Mouse (Mus musculus) liver, postnatal 0 days (tissue): Measurements from ENCODE around the gene Itgb7. TPM values are rescaled to one million over a fixed set of nuclear protein-coding genes. Genes with fewer than 3 reads are reported as not detected.

ENCODE experiments used
- ATAC-seq: fragments of 200-750 bp; cut with Nextera tagmentation; 2 replicates; pipeline ENCODE4 v1.8.0; 2017; ENCODE audit warnings: mild to moderate bottlenecking, moderate library complexity
- DNase-seq: peaks from one replicate; pipeline ENCODE4 v3.0.0-alpha.2; 2016
- H3K27ac ChIP-seq: fragments of 300-500 bp; sonication (generic); 2 replicates; pipeline ENCODE4 v1.5.1; 2014; ENCODE audit warnings: antibody characterized with exemption, moderate library complexity, mild to moderate bottlenecking, low read depth
- H3K27me3 ChIP-seq: fragments of 300-500 bp; sonication (generic); 2 replicates; pipeline ENCODE4 v1.6.1; 2014; ENCODE audit warnings: low read length, control low read depth, mixed read lengths; ENCODE audit not compliant: insufficient read depth
- H3K36me3 ChIP-seq: fragments of 300-500 bp; sonication (generic); replicated peaks from 2 replicates; pipeline ENCODE4 v1.6.1; 2014; ENCODE audit warnings: mild to moderate bottlenecking, control low read depth, low read length, moderate library complexity, mixed read lengths; ENCODE audit not compliant: insufficient read depth
- H3K4me1 ChIP-seq: fragments of 300-500 bp; sonication (generic); 2 replicates; pipeline ENCODE4 v1.6.1; 2014; ENCODE audit warnings: antibody characterized with exemption, mild to moderate bottlenecking, control low read depth; ENCODE audit not compliant: insufficient read depth
- H3K4me2 ChIP-seq: fragments of 300-500 bp; sonication (generic); 2 replicates; pipeline ENCODE4 v1.6.1; 2014; ENCODE audit warnings: low read depth, mild to moderate bottlenecking, low read length, moderate library complexity, mixed read lengths
- H3K4me3 ChIP-seq: fragments of 300-500 bp; sonication (generic); 2 replicates; pipeline ENCODE4 v1.5.1; 2014; ENCODE audit warnings: low read depth, low read length
- H3K9ac ChIP-seq: fragments of 300-500 bp; sonication (generic); replicated peaks from 2 replicates; pipeline ENCODE4 v1.6.1; 2014; ENCODE audit warnings: mild to moderate bottlenecking, moderate library complexity
- H3K9me3 ChIP-seq: fragments of 300-500 bp; sonication (generic); 2 replicates; pipeline ENCODE4 v1.6.1; 2016; ENCODE audit warnings: mild to moderate bottlenecking, control low read depth, low read length, mixed read lengths
- CTCF ChIP-seq: sonication (generic); IDR thresholded peaks from 2 replicates; pipeline ENCODE4 v1.5.1; 2016; ENCODE audit warnings: antibody characterized with exemption, low read depth
- EP300 ChIP-seq: IDR thresholded peaks from 2 replicates; pipeline ENCODE4 v1.6.1; 2016; ENCODE audit warnings: antibody characterized with exemption, low read depth, mild to moderate bottlenecking
- WGBS: fragments of 180-500 bp; shearing (Covaris S2); extraction: QIAGEN DNeasy Blood & Tissue Kit; methylation state at CpG from one replicate; pipeline ENCODE4 v1.1.7; 2014; ENCODE audit not compliant: insufficient replicate concordance; 5-methylcytosine and 5-hydroxymethylcytosine counted together
- polyA plus RNA-seq: library from polyadenylated mRNA; unstranded; fragments of >200 nt; fragmentation: Nextera tagmentation; extraction: Ambion mirVana; gene quantifications from 2 replicates; pipeline ENCODE4 v1.2.1, GENCODE M21; 2015

The Itgb7 gene
- polyA plus RNA-seq, 1 experiment from 2014 or later = 8.6 TPM

- no peak overlapping the region for H3K4me3 ChIP-seq
- no peak overlapping the region for H3K9ac ChIP-seq
- no peaks in the 10 kb centered on the region for H3K9me3 ChIP-seq
- peak overlapping the region; percentile 4 for H3K27ac ChIP-seq
- ATAC-seq (peak; percentile 36), DNase-seq (no peak)
- peaks cover 10% of the 10 kb centered on the region for H3K4me1 ChIP-seq
- TF ChIP-seq CTCF (no peak), EP300 (no peak)
- H3K4me2 ChIP-seq = no peak overlapping the region
- H3K27me3 ChIP-seq = no peaks in the 10 kb centered on the region
- H3K36me3 ChIP-seq = 0 out of 2 replicates have a peak, but pooled peaks cover 6% of the 10 kb centered on the region
- WGBS = 71% methylated on average over 8 of the region's 8 CpGs
These were observed 54.3 kb downstream of the Itgb7 start for GRCm38 (mm10) chr15:102177417-102177816.

GRCm38 (mm10) chr15:102176571-102177316, 55.0 kb downstream of the Itgb7 start:
- 0 out of 2 replicates have a peak overlapping the region, but pooled peaks have one; percentile 4 for H3K27ac ChIP-seq

GRCm38 (mm10) chr15:102175736-102176319, 55.9 kb downstream of the Itgb7 start:
- Histone ChIP-seq H3K4me1 (peaks cover 10% of the 10 kb centered on the region), H3K27me3 (no peaks in the 10 kb centered on the region), H3K9me3 (no peaks in the 10 kb centered on the region), H3K4me3 (no peak overlapping the region), H3K4me2 (no peak overlapping the region), H3K9ac (no peak overlapping the region), H3K36me3 (0 out of 2 replicates have a peak, but pooled peaks cover 6% of the 10 kb centered on the region), H3K27ac (no peak overlapping the region)
- whole genome bisulfite sequencing = 80% methylated on average over 16 of the region's 16 CpGs
- ATAC-seq (no peak), DNase-seq (no peak)
- no peak for TF ChIP-seq CTCF

More at GRCm38 (mm10) chr15:102176571-102177316, 55.0 kb downstream of the Itgb7 start:
- 0 out of 2 replicates have a peak, but pooled peaks cover 6% of the 10 kb centered on the region for H3K36me3 ChIP-seq
- TF ChIP-seq CTCF = no peak
- TF ChIP-seq EP300 = no peak
- peaks cover 10% of the 10 kb centered on the region for H3K4me1 ChIP-seq
- no peaks in the 10 kb centered on the region for H3K9me3 ChIP-seq
- ATAC-seq (peak; percentile 35; the same call in 1 of the 2 replicates), DNase-seq (no peak)
- H3K4me2 ChIP-seq = no peak overlapping the region
- WGBS = 59% methylated on average over 7 of the region's 7 CpGs
- no peak overlapping the region for H3K4me3 ChIP-seq
- no peaks in the 10 kb centered on the region for H3K27me3 ChIP-seq
- no peak overlapping the region for H3K9ac ChIP-seq

GRCm38 (mm10) chr15:102173581-102173980, 58.2 kb downstream of the Itgb7 start:
- WGBS = 65% methylated on average over 3 of the region's 3 CpGs
- Histone ChIP-seq H3K4me1 (peaks cover 9% of the 10 kb centered on the region), H3K4me3 (no peak overlapping the region), H3K27ac (no peak overlapping the region), H3K4me2 (no peak overlapping the region), H3K36me3 (0 out of 2 replicates have a peak, but pooled peaks cover 6% of the 10 kb centered on the region), H3K9me3 (no peaks in the 10 kb centered on the region), H3K27me3 (no peaks in the 10 kb centered on the region), H3K9ac (no peak overlapping the region)
- no peak for DNase-seq
- ATAC-seq = no peak
- no peak for TF ChIP-seq EP300
- TF ChIP-seq CTCF = no peak

DNA sequence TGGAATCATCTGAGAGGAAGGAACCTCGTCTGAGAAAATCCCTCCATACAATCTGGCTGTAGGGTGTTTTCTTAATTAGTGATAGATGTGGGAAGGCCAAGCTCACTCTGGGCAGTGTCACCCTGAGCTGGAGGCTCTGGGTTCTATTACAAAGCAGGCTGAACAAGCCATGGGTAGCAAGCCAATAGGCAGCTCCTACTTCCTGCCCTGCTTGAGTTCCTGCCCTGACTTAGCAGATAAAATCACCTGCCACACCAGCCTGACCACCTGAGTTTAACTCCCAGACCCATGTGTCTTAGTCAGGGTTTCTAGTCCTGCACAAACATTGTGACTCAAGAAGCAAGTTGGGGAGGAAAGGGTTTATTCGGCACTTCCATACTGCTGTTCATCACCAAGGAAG, 62.7 kb downstream of the Itgb7 start:
- Histone ChIP-seq H3K9ac (no peak overlapping the region), H3K4me2 (no peak overlapping the region), H3K4me1 (no peaks in the 10 kb centered on the region), H3K4me3 (no peak overlapping the region), H3K27me3 (no peaks in the 10 kb centered on the region), H3K9me3 (no peaks in the 10 kb centered on the region), H3K36me3 (no peaks in the 10 kb centered on the region), H3K27ac (no peak overlapping the region)
- WGBS = 52% methylated on average over 2 of the region's 2 CpGs
- DNase-seq = no peak
- ATAC-seq = no peak
- TF ChIP-seq CTCF = no peak

- Histone ChIP-seq H3K9ac (no peak overlapping the region), H3K4me2 (no peak overlapping the region), H3K27me3 (no peaks in the 10 kb centered on the region), H3K9me3 (no peaks in the 10 kb centered on the region), H3K36me3 (no peaks in the 10 kb centered on the region), H3K27ac (no peak overlapping the region), H3K4me1 (no peaks in the 10 kb centered on the region), H3K4me3 (no peak overlapping the region)
- DNase-seq = no peak
- 0 out of 2 replicates have a peak, but pooled peaks have one; percentile 35 for ATAC-seq
- no peak for TF ChIP-seq CTCF
- TF ChIP-seq EP300 = no peak
- 57% methylated on average over 6 of the region's 6 CpGs for WGBS
These were observed 64.1 kb downstream of the Itgb7 start for GRCm38 (mm10) chr15:102167620-102168021.

Other genes starting within 250 kb of the Itgb7 start
- gene Krt8, start 227.5 kb downstream of the Itgb7 start, polyA plus RNA-seq = 125 and 129 TPM in 2 replicates
- gene Krt18, start 203.8 kb downstream of the Itgb7 start, polyA plus RNA-seq = 234 and 261 TPM in 2 replicates
- 30.9 and 32.2 TPM in 2 replicates for gene Eif4b, start 158.2 kb downstream of the Itgb7 start, polyA plus RNA-seq
- gene Tns2, start 131.5 kb downstream of the Itgb7 start, polyA plus RNA-seq = 9.2 TPM in 2 replicates
- gene Spryd3, start 95.7 kb downstream of the Itgb7 start, polyA plus RNA-seq = 9.2 and 10.0 TPM in 2 replicates
- 4.8 and 5.9 TPM in 2 replicates for gene Igfbp6, start 87.6 kb downstream of the Itgb7 start, polyA plus RNA-seq
- gene Soat2, start 81.4 kb downstream of the Itgb7 start, polyA plus RNA-seq = 10.9 and 13.6 TPM in 2 replicates
- gene Zfp740, start 28.7 kb downstream of the Itgb7 start, polyA plus RNA-seq = 10.7 and 11.6 TPM in 2 replicates
- gene Csad, start 27.2 kb downstream of the Itgb7 start, polyA plus RNA-seq = 224 and 243 TPM in 2 replicates
- 2.4 and 2.6 TPM in 2 replicates for gene Rarg, start 25.6 kb upstream of the Itgb7 start, polyA plus RNA-seq
- not detected in 2 replicates for gene Gm9918, start 38.6 kb upstream of the Itgb7 start, polyA plus RNA-seq
- gene Mfsd5, start 47.5 kb upstream of the Itgb7 start, polyA plus RNA-seq = 25.4 and 27.4 TPM in 2 replicates
- 7.3 and 7.8 TPM in 2 replicates for gene Espl1, start 64.3 kb upstream of the Itgb7 start, polyA plus RNA-seq
- 172 and 179 TPM in 2 replicates for gene Pfdn5, start 94.2 kb upstream of the Itgb7 start, polyA plus RNA-seq
- gene Myg1, start 99.8 kb upstream of the Itgb7 start, polyA plus RNA-seq = 28.1 and 30.8 TPM in 2 replicates
- gene Aaas, start 118.8 kb upstream of the Itgb7 start, polyA plus RNA-seq = 15.6 and 18.8 TPM in 2 replicates
- not detected in 2 replicates for gene Sp7, start 135.2 kb upstream of the Itgb7 start, polyA plus RNA-seq
- 2.8 and 2.9 TPM in 2 replicates for gene Sp1, start 174.2 kb upstream of the Itgb7 start, polyA plus RNA-seq
- gene Amhr2, start 213.4 kb upstream of the Itgb7 start, polyA plus RNA-seq = 0.36 and 0.60 TPM in 2 replicates
- gene Prr13, start 227.1 kb upstream of the Itgb7 start, polyA plus RNA-seq = 76.0 and 77.2 TPM in 2 replicates
- 68.4 and 70.9 TPM in 2 replicates for gene Pcbp2, start 238.6 kb upstream of the Itgb7 start, polyA plus RNA-seq